Mouse (Mus musculus) E14TG2a.4 (cell line): ENCODE measurements at regions not wholly inside any gene's neighbourhood (a gene's known extent, or its start where the extent isn't known, plus 50 kb on each side); places are given as distances from the start of the nearest gene placed in this dataset.

Source experiments
- CTCF ChIP-seq: conservative IDR thresholded peaks from 2 replicates; pipeline ENCODE4 v1.5.1; 2014; ENCODE audit warnings: low read length
- NANOG ChIP-seq: IDR thresholded peaks from 2 replicates; pipeline ENCODE4 v1.6.1; 2014; ENCODE audit warnings: borderline replicate concordance, low read length, mixed read lengths

- TF ChIP-seq CTCF (no peak), NANOG (no peak)
These were observed 997.5 kb upstream of the Ppp6c start for GRCm38 (mm10) chr2:40223708-40224107.
